Mouse (Mus musculus) thymus, postnatal 25 days (tissue): ENCODE measurements around the gene Sqor.
A peak's percentile ranks its signal among the peaks of the same experiment; 100 is the strongest.

Experiments used
- DNase-seq: peaks from one replicate; pipeline ENCODE4 v3.0.0; 2022

Gene Sqor

GRCm38 (mm10) chr2:122765071-122765793, at the start of gene Sqor:
Sqor (plus strand) TSS chr2:122765237.
- DNase-seq = peak; percentile 62

- DNase-seq = no peak
These were observed 48.7 kb upstream of the Sqor start for GRCm38 (mm10) chr2:122716301-122716842.

GRCm38 (mm10) chr2:122719232-122719631, 45.8 kb upstream of the Sqor start:
- DNase-seq = no peak

GRCm38 (mm10) chr2:122720564-122720963, 44.5 kb upstream of the Sqor start:
- peak; percentile 61 for DNase-seq

- DNase-seq = peak; percentile 57
These were observed 39.4 kb upstream of the Sqor start for GRCm38 (mm10) chr2:122725604-122726003.

- no peak for DNase-seq
These were observed 33.6 kb upstream of the Sqor start for GRCm38 (mm10) chr2:122731456-122731855.

GRCm38 (mm10) chr2:122737894-122738830, 26.9 kb upstream of the Sqor start, which contains the start of gene Bloc1s6:
Bloc1s6 (plus strand) TSS chr2:122738503.
- DNase-seq = peak; percentile 89

- DNase-seq = no peak
These were observed 26.0 kb upstream of the Sqor start for GRCm38 (mm10) chr2:122739023-122739422.

GRCm38 (mm10) chr2:122746461-122746860, 18.6 kb upstream of the Sqor start:
- DNase-seq = no peak

GRCm38 (mm10) chr2:122753739-122754343, 11.2 kb upstream of the Sqor start:
- peak; percentile 73 for DNase-seq

- no peak for DNase-seq
These were observed 5.2 kb upstream of the Sqor start for GRCm38 (mm10) chr2:122759791-122760190.

- no peak for DNase-seq
These were observed 2.0 kb upstream of the Sqor start for GRCm38 (mm10) chr2:122762991-122763390.

GRCm38 (mm10) chr2:122764526-122764925, 511 bp upstream of the Sqor start:
- peak; percentile 17 for DNase-seq

- DNase-seq = no peak
These were observed 733 bp downstream of the Sqor start for GRCm38 (mm10) chr2:122765794-122766145.

- DNase-seq = no peak
These were observed 6.0 kb downstream of the Sqor start for GRCm38 (mm10) chr2:122771002-122771401.

- DNase-seq = no peak
These were observed 7.9 kb downstream of the Sqor start for GRCm38 (mm10) chr2:122772899-122773298.

- no peak for DNase-seq
These were observed 10.5 kb downstream of the Sqor start for GRCm38 (mm10) chr2:122775491-122775890.

GRCm38 (mm10) chr2:122776823-122777222, 11.8 kb downstream of the Sqor start:
- DNase-seq = no peak

- no peak for DNase-seq
These were observed 14.9 kb downstream of the Sqor start for GRCm38 (mm10) chr2:122779967-122780366.

GRCm38 (mm10) chr2:122780447-122780846, 15.4 kb downstream of the Sqor start:
- DNase-seq = no peak

- no peak for DNase-seq
These were observed 16.7 kb downstream of the Sqor start for GRCm38 (mm10) chr2:122781590-122782356.

GRCm38 (mm10) chr2:122783730-122784129, 18.7 kb downstream of the Sqor start:
- DNase-seq = no peak
